Mouse (Mus musculus) spleen, postnatal 14 days (tissue): Measurements from ENCODE around the gene Nisch.

Experiments used
- DNase-seq, 2 experiments: peaks; one replicate each; pipeline ENCODE4 v3.0.0; 2021 to 2022; ENCODE audit warnings: low spot score in 2 of 2

Gene Nisch

DNA sequence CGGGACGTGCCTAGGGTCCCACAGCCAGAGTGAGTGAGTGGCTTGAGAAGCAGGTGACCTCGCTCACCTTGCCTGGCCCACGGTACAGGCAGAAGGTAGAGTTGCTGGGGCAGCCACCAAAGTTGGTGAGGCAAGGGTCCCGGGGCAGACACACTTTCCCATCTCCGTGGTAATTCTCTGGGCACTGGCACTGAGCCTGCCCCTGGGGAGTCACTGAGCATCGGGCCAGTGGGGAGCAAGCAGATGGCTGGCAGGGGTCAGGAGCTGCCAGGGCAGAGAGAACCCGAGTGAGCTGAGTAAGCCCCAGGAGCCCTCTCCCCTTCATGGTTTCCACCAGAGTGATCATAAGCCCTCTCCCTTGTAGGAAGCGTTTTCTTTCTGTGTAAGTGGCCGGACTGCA, 55.1 kb downstream of the Nisch start:
- no peak for DNase-seq

DNA sequence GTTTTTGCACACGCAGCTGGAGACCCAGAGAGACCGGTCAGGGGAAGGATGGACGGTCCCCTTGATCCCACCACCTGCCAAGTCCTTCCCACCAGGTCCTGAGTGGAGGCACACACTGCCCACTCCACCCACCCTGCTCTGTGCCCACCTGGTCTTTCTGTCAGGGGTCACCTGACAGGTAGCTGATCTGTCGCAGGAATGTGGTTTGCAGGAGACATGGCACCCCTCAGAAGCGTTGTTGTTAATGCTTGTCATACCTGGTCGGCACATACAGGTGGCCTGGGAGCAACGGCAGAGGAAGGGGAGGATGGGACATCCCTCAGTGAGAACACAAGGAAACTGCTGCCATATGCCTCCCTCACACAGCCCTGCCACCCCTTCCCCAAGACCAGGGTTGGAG, 55.6 kb downstream of the Nisch start:
- no peak for DNase-seq

GRCm38 (mm10) chr14:31160196-31161150, 56.3 kb downstream of the Nisch start:
- no peak for DNase-seq

DNA sequence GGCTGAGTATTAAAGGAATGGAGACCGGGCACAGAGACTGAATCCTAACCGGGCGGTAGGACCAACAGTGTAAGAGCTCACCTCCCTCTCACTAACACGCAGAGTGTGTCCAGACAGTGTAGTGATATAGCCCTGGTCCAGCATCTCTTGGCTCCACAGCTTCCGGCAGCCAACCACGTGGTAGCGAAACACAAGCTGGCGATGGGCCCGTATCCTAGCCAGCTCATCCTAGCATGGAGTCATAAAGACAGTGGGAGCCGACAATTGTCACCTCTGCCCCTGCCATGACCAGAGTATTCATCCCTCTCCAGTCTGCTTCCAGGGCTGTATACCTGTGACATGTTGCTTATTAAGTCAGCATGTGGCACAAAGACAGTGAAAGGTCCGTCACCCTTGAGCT, 71.1 kb downstream of the Nisch start:
- no peak for DNase-seq

DNA sequence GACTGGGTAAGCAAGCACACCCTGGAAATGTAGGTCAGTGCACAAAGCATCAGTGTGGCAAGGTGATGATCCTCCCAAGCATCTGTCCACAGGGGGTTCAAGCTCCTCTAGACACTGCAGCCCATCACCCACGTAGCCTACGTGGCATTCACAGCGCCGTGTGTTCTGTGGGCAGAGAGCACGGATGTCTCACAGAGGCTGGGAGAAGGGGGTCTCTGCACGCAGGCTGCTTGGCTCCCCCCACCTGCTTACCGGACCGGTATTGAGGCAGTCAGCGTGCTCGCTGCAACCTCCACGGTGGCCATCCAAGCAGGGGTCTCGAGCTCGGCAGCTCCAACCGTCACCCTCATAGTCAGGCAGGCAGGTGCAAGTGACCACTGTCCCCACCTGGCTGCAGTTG, 75.7 kb downstream of the Nisch start:
- no peak for DNase-seq

GRCm38 (mm10) chr14:31140141-31140540, 76.6 kb downstream of the Nisch start:
- DNase-seq: no peak

DNA sequence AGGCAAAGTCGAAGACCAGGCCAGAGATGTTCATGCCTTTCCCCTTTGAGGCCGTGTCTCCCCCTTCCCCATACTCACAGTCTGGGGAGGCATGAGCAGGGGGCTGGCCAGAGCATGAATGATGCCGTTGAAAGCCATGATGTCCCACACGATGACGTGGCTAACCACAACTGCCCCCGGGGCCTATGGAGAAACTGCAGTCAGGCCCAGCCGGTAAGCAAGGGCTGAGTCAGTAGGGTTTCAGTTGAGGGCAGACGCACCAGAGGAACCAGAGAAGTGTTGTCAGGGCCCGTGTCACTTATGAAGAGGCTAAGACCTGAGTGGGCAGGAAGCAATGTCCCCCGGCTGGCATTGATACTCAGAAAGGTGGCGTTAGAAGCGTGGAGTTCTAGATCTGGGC, 77.1 kb downstream of the Nisch start:
- DNase-seq: no peak

DNA sequence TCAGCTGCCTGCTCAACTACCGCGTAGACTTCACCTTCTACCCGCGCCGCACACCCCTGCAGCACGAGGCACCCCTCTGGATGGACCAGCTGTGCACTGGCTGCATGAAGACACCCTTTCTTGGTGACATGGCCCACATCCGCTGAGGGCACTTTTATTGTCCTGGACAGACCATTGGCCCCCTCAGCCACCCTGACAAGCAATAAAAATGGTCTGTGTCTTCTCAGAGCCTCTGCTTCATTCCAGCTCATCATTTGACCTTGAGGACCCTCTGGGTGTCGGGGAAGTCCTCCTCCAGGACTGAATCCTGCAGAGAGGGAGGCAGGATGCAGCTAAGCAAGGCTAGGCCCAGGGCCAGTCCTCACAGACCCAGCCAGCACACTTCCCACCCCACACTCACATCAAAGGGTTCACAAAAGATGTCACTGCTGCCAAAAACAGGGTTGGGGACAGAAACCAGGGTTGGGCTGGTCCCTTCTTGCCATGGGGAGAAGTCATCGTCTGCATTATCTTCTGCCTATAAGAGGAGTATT, 77.8 kb downstream of the Nisch start:
- DNase-seq: no peak

DNA sequence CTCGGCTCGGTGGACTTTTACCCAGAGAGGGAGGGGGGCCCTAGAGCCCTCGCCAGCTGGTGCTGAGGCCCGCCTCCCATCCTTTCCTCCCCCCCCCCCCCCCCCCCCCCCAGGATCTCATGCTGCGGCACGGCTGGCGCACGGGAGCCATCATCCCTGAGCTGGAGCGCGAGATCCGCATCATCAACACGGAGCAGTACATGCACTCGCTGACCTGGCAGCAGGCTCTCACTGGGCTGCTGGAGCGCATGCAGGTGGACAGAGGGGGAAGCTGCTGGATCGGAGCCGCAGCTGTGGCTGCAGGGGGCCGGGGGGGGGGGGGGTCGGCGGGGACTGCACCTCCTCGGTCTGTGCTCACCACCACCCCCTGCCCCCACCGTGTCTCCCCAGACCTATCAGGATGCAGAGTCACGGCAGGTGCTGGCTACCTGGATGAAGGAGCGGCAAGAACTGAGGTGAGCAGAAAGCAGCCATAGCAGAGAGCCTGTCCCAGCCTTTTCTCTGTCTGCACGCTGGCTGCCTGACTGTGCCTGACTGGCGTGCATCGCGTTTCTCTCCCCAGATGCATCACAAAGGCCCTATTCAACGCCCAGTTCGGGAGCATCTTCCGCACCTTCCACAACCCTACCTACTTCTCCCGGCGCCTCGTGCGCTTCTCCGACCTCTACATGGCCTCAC, 78.4 kb downstream of the Nisch start:
- DNase-seq: peak in 1 of 2 experiments; percentile 6

- DNase-seq: peak in 1 of 2 experiments; percentile 5
Observed at GRCm38 (mm10) chr14:31137791-31138190, 79.0 kb downstream of the Nisch start.

- no peak for DNase-seq
Observed at GRCm38 (mm10) chr14:31137281-31137595, 79.5 kb downstream of the Nisch start.

GRCm38 (mm10) chr14:31136411-31137280, 80.1 kb downstream of the Nisch start:
- peak in 1 of 2 experiments; percentile 6 for DNase-seq

DNA sequence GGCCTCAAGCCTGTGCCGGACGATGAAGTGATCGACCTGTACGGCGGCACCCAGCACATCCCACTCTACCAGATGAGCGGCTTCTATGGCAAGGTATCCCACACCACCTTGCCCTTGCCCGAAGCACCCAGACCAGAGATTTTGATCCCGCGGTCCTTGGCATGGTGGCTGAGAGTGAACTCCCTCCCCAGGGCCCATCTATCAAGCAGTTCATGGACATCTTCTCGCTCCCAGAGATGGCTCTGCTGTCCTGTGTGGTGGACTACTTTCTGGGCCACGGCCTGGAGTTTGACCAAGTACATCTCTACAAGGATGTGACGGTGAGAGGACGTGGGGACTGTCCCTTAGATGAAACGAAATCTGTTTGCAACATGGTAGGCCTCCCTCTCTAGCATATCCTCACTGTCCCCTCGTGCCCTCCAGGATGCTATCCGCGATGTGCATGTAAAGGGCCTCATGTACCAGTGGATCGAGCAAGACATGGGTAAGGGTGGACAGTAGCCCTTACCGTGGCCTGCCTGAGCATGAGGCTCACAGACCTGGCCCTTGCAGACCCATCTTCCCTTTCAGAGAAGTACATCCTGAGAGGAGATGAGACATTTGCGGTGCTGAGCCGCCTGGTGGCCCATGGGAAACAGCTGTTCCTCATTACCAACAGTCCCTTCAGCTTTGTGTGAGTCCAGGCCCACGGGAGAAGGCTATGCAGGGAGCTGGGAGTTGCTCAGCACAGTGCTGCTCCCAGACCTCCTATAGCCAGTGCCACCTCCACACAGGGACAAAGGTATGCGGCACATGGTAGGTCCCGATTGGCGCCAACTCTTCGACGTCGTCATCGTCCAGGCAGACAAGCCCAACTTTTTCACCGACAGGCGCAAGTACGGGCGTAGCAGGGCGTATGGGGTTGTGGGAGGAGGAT, 81.0 kb downstream of the Nisch start:
- DNase-seq: peak in 1 of 2 experiments; percentile 6

- DNase-seq: peak in 1 of 2 experiments; percentile 6
Observed at GRCm38 (mm10) chr14:31134015-31135000, 82.4 kb downstream of the Nisch start.

GRCm38 (mm10) chr14:31133023-31133665, 83.6 kb downstream of the Nisch start:
- DNase-seq: no peak

DNA sequence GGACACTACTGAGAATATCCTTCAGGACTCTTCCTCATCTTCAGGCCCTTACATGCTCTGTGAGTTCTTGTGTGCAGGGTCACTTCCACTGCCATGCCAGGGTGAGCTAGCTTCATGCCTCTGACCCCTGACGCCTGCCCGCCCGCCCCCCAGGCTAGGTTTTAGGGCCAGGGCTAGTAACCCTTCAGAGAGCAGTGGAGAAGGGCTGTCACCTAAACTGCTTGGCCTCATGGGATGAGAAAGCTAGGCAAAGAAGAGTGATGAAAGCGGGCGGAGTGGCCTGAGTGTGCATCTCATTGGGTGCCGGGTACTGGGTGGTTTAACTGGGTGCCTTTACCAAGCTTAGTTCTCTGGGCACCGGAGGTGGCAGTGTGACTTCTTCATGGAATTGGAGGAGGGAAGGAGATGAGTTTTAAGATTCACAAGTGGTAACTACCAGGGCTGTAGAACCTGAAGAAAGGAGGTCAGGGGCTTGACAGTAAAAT, 84.2 kb downstream of the Nisch start:
- no peak for DNase-seq

- peak in 1 of 2 experiments; percentile 7 for DNase-seq
Observed at GRCm38 (mm10) chr14:31132031-31132430, 84.7 kb downstream of the Nisch start.

GRCm38 (mm10) chr14:31131272-31131821, 85.4 kb downstream of the Nisch start:
- no peak for DNase-seq
